Mouse (Mus musculus) mature B cell (primary cell): ENCODE measurements around the gene Stub1.

ENCODE experiments used
- in situ Hi-C: fragments of 300-500 bp; cut with MboI; formaldehyde crosslinking; loops from 2 replicates; pipeline ENCODE4 v1.14.3; 2019

Gene Stub1

GRCm38 (mm10) chr17:25837076-25837410 is 3.8 kb upstream of the Stub1 start, which contains the start of gene Rhbdl1:
Rhbdl1 (minus strand) TSS chr17:25837295.
- in situ Hi-C loops, result no loop called here

- in situ Hi-C loops, result no loop called here
Measured at GRCm38 (mm10) chr17:25836397-25837075, 3.3 kb upstream of the Stub1 start.

DNA sequence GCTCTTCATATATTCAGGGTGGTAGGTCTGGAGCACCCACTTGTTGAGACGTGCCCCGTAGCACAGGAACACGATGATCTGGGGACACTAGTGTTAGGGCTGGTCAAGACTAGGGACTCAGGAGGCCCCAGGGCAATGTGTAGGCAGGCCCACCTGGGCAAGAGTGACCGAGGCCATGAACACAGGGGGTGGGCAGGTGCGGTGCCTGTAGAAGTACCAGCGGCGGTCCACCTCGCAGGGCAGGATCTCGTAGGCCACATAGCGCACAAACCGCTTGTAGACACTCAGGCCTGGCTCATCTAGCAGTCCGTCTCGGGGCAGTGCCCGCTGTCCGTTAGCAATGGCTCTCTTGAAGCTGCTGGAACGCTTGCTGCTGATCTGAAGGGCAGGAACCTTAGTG is 2.6 kb upstream of the Stub1 start:
- in situ Hi-C loops, result no loop called here

GRCm38 (mm10) chr17:25835301-25835700 is 2.1 kb upstream of the Stub1 start:
- in situ Hi-C loops, result no loop called here

- in situ Hi-C loops, result no loop called here
Measured at GRCm38 (mm10) chr17:25834595-25835222, 1.5 kb upstream of the Stub1 start.

- in situ Hi-C loops, result no loop called here
Measured at GRCm38 (mm10) chr17:25833961-25834594, 874 bp upstream of the Stub1 start.

DNA sequence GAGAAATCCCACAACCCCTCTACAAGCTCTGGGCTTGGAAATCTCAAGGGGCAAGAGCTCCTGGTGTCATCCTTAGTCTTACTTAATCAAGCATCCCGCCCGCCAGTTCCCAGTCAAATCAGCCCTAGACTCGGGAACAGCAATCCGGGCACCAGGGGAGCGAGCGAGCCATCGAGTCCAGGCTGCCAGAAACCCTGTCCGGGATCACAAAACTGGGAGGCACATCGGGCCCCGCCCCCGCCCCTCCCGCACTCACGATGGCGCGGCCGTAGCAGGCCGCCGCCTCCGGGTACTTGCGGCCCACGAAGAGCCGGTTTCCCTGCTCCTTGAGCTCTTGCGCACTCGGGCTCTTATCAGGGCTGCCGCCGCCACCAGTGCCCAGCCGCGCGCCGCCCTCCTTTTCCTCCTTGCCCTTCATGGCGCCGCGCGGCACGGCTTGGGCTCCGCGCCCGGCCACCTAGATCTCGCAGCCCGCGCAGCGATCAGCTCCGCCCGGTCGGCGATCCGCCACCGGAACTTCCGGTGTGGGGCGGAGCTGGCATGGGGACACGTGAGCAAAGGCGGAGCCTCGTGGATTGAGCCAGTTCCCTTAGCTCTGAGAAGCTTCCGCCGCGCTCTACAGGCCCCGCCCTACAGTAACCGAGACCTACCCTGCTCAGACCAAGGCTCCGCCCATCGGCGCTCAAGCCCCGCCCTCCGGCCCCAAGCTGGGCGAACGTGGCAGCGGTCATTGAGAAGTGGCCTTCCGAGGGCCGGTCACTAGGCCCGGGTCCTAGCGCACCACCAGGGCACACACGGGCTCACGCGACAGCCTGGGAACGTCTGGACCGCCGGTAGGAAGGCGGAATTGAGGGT is 541 bp downstream of the Stub1 start:
- in situ Hi-C loops, result no loop called here

DNA sequence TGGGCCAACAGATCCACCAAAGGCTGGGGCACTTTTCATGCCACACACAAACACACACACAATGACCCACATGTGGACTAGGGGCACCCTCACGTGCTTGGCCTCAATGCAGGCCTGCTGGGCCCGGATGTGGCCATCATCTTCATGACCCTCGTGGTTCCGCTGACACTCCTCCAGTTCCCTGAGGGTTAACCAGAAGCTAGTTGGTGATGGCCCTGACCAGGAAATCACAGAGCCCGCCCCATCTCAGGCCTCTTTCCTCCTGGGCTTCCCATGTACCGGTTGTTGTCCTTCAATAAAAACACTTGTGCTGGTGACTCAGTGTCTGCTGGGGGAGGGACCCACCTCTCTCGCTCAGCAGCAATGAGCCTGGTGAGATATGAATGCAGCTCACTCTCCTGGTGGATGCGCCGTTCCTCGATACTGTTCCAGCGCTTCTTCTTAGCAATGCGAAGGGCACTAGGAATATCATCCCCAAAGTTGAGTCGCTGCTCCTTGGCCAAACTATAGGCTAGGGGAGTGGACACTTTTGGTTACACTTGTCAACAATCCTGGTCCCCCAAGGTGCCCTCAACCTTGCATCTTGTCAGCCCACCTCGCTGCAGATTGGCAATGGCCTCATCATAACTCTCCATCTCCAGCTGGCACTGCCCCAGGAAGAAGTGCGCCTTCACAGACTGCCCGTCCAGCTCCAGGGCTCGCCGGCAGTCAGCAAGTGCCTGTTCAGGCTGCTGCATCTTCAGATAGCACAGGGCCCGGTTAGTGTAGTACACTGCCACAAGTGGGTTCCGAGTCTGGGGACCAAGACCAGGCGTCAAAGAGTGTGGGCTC is 1.5 kb downstream of the Stub1 start:
- in situ Hi-C loops, result no loop called here

DNA sequence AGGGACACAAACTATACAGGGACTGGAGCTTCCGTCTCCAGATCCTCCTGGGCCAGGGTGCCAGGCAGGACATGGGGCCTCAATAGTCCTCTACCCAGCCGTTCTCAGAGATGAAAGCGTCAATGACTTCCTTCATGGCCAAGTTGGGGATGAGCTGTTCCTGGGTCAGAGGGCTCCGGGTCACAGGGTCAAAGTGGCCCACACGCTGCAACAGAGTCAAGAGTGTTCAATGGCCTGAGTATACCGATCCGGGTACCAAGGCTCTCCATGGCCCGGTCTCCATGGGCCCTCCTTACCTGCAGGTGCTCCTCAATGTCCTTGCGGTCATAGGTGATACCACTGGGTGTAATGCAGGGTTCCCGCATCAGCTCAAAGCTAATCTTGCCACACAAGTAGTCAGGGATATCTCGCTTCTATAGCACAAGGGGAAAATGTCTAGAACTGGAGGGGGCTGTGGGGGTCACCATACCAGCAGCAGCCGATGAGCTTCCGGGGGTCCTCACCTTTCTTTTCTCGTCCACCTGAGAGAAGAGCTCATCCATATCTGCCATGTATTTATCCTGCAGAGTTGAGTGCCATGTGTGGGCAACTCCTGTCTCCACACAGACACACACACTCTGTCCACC is 2.3 kb downstream of the Stub1 start:
- in situ Hi-C loops, result no loop called here

GRCm38 (mm10) chr17:25830200-25830753 is 2.9 kb downstream of the Stub1 start:
- in situ Hi-C loops, result no loop called here

DNA sequence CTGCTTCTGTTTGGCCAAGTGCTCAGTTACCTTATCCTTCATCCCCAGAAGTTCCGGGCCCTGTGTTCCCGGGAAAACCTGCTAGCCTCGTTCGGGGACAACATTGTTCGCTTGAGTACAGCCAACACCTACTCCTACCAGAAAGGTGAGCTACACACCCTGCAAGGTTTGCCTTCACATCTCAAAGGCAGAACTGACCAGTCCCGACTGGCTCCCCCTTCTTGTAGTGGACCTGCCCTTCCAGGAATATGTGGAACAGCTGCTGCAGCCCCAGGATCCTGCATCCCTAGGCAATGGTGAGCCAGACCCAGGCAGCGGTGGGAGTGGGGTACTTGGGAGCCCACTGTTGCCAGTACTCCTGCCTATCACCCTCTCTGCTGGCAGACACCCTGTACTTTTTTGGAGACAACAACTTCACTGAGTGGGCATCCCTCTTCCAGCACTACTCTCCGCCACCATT is 3.6 kb downstream of the Stub1 start:
- in situ Hi-C loops, result no loop called here

DNA sequence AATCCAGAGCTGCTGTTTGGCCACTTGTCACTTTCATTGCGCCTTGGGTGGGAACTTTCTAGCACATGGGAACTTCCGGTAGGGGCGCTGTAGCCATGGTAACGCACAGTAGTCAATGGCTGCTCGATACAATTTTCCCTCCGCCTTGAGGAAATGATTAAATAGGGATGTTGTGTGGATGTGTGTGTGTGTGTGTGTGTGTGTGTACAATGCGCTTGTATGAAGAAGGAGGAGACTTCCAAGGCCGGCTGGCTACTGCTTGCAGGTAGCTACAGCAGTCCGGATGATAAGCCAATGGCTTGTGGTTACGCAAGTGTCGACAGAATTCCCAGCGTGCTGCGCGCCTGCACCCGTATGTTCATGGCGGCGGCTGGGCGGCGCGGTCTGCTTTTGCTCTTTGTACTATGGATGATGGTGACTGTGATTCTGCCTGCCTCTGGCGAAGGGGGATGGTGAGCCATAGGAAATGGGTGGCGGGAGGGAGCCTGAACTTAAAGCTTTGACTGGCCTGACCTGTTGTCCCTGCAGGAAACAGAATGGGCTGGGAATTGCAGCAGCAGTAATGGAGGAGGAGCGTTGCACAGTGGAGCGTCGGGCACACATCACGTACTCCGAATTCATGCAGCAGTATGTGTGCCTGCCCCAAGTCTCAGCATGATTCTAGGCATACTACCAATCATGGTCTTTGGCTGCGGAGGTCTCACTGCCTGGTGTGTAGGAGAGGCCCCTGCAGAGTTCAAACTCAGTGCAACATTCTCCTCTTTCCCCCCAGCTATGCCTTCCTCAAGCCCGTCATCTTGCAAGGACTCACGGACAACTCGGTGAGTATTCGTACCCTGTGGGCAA is 4.3 kb downstream of the Stub1 start, which contains the start of gene Jmjd8:
Gene Jmjd8 (plus strand): TSS at position 156 of the 846 bp plus-strand sequence.
- in situ Hi-C loops, result no loop called here

- in situ Hi-C loops, result no loop called here
Measured at GRCm38 (mm10) chr17:25828223-25828594, 5.0 kb downstream of the Stub1 start.

DNA sequence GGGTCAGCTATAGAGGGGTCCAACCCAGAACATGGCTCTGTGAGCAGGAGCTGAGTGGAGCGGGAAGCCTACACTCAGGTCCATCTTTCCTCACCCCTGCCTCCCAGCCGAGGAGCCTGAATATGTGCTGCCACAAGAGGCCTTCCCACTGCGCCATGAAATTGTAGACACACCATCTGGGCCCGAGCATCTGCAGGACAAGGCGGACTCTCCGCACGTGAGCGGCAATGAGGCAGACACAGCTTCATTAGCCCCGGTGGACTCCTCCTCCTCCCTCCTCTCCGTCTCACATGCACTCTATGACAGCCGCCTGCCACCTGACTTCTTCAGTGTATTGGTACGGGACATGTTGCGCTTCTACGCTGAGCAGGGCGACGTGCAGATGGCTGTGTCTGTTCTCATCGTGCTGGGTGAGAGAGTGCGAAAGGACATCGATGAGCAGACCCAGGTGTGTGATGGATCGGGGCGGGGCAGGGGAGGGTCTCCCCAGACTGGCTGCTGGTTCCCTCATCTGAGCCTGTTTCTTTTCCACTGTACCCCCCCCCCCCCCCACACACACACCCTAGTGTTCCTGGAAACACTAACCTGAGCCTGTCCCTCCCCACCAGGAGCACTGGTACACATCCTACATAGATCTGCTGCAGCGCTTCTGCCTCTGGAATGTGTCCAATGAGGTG is 5.5 kb downstream of the Stub1 start:
- in situ Hi-C loops, result no loop called here

- in situ Hi-C loops, result no loop called here
Measured at GRCm38 (mm10) chr17:25827011-25827410, 6.2 kb downstream of the Stub1 start.

DNA sequence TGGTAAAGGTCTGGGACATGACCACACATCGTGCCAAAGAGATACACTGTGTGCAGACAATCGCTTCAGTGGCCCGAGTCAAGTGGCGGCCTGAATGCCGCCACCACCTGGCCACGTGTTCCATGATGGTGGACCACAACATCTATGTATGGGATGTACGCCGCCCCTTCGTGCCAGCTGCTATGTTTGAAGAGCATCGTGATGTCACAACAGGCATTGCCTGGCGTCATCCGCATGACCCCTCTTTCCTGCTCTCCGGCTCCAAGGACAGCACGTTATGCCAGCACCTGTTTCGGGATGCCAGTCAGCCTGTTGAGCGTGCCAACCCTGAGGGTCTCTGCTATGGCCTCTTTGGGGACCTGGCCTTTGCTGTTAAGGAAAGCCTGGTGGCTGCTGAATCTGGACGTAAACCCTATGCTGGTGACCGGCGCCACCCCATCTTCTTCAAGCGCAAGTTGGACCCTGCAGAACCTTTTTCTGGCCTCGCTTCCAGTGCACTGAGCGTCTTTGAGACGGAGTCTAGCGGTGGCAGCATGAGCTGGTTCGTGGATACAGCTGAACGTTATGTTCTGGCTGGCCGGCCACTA is 7.1 kb downstream of the Stub1 start:
- in situ Hi-C loops, result no loop called here

DNA sequence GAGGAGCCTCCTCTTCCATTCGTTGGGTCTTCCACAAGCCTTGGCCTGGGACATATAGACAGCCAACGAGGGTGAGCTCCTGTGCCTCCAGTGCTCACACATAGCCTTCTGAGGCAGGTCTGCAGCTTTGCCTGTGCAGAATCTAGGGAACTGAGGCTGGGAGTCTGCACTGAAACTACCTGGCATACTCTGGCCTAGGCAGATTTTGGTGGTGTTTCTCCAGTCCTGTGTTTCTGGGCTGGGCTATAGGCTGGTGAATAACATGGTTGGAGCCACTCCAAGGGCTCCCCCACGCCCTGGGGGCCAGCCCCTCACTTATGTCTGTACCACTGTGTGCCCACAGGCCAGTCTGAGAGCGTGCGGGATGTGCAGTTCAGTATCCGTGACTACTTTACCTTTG is 7.9 kb downstream of the Stub1 start:
- in situ Hi-C loops, result no loop called here

- in situ Hi-C loops, result no loop called here
Measured at GRCm38 (mm10) chr17:25824362-25825142, 8.7 kb downstream of the Stub1 start.
